Mouse (Mus musculus): ENCODE results near the gene Fam76a. TPM values are rescaled to one million over a fixed set of nuclear protein-coding genes. Genes with fewer than 3 reads are reported as not detected.

Gene Fam76a
- polyA plus RNA-seq, 1 experiment: 9.4 TPM

- H3K4me1 ChIP-seq: peaks cover 15% of the 10 kb centered on the region
- peaks cover 89% of the 10 kb centered on the region for H3K36me3 ChIP-seq (replicated peaks; ENCODE audit: low read length)
- no peaks in the 10 kb centered on the region for H3K9me3 ChIP-seq
- TF ChIP-seq FLI1 (IDR thresholded peaks at IDR 0.05; ENCODE audit: low read length): no peak
- TF ChIP-seq GATA1 (IDR thresholded peaks at IDR 0.05; ENCODE audit: borderline replicate concordance, low read length): no peak
- H3K4me3 ChIP-seq (replicated peaks): no peak overlapping the region
- H3K27me3 ChIP-seq (replicated peaks): no peaks in the 10 kb centered on the region
Observed at GRCm38 (mm10) chr4:132863012-132863411, 59.3 kb downstream of the Fam76a start.

GRCm38 (mm10) chr4:132860880-132861279 is 61.5 kb downstream of the Fam76a start:
- Histone ChIP-seq H3K4me3 (replicated peaks) (no peak overlapping the region), H3K27me3 (replicated peaks) (no peaks in the 10 kb centered on the region), H3K36me3 (replicated peaks; ENCODE audit: low read length) (peaks cover 89% of the 10 kb centered on the region), H3K9me3 (no peaks in the 10 kb centered on the region), H3K4me1 (peaks cover 12% of the 10 kb centered on the region; the same call in 1 of the 2 replicates)
- TF ChIP-seq GATA1 (IDR thresholded peaks at IDR 0.05; ENCODE audit: borderline replicate concordance, low read length): no peak
- TF ChIP-seq FLI1 (IDR thresholded peaks at IDR 0.05; ENCODE audit: low read length): no peak

Other genes with a start within 250 kb of the Fam76a start
- gene Xkr8, start 190.0 kb downstream of the Fam76a start, polyA plus RNA-seq (2012; ENCODE audit: insufficient read depth, low replicate concordance): 0.26 TPM in 1 of 2 replicates, not detected in the other
- 0.38 TPM in 1 of 2 replicates, not detected in the other for gene Smpdl3b, start 165.3 kb downstream of the Fam76a start, polyA plus RNA-seq (2012; ENCODE audit: insufficient read depth, low replicate concordance)
- 15.4 and 20.1 TPM in 2 replicates for gene Rpa2, start 154.2 kb downstream of the Fam76a start, polyA plus RNA-seq (2012; ENCODE audit: insufficient read depth, low replicate concordance)
- gene Themis2, start 126.2 kb downstream of the Fam76a start, polyA plus RNA-seq (2012; ENCODE audit: insufficient read depth, low replicate concordance): 0.53 and 20.4 TPM in 2 replicates
- 8.9 and 32.6 TPM in 2 replicates for gene Ppp1r8, start 79.4 kb downstream of the Fam76a start, polyA plus RNA-seq (2012; ENCODE audit: insufficient read depth, low replicate concordance)
- gene Stx12, start 38.0 kb downstream of the Fam76a start, polyA plus RNA-seq (2012; ENCODE audit: insufficient read depth, low replicate concordance): 4.9 and 5.3 TPM in 2 replicates
- gene Fgr, start 51.5 kb upstream of the Fam76a start, polyA plus RNA-seq (2012; ENCODE audit: insufficient read depth, low replicate concordance): 4.8 TPM in 1 of 2 replicates, not detected in the other
- gene Ahdc1, start 88.7 kb upstream of the Fam76a start, polyA plus RNA-seq (2012; ENCODE audit: insufficient read depth, low replicate concordance): 42.4 and 114 TPM in 2 replicates
- gene Wasf2, start 207.9 kb upstream of the Fam76a start, polyA plus RNA-seq (2012; ENCODE audit: insufficient read depth, low replicate concordance): 43.7 and 76.2 TPM in 2 replicates